Mouse (Mus musculus): ENCODE measurements around the gene Grm4. TPM values are rescaled to one million over a fixed set of nuclear protein-coding genes. Genes with fewer than 3 reads are reported as not detected.
A peak's percentile ranks its signal among the peaks of the same experiment; 100 is the strongest.

Gene Grm4
- total RNA-seq (2017) = 0.29 TPM in 1 of 3 replicates, not detected in the others

GRCm38 (mm10) chr17:27521303-27521702 is at the start of gene Grm4:
TSS of gene Grm4 (minus strand) at chr17:27521403.
- ATAC-seq (replicated peaks; ENCODE audit: insufficient number of reproducible peaks, low FRiP score, low TSS enrichment, poor library complexity, severe bottlenecking) = no peak

GRCm38 (mm10) chr17:27568228-27568627 is 47.0 kb upstream of the Grm4 start:
- ATAC-seq (replicated peaks; ENCODE audit: insufficient number of reproducible peaks, low FRiP score, low TSS enrichment, poor library complexity, severe bottlenecking) = no peak

GRCm38 (mm10) chr17:27565942-27566267 is 44.7 kb upstream of the Grm4 start:
- ATAC-seq (replicated peaks; ENCODE audit: insufficient number of reproducible peaks, low FRiP score, low TSS enrichment, poor library complexity, severe bottlenecking) = no peak

GRCm38 (mm10) chr17:27565163-27565941 is 44.1 kb upstream of the Grm4 start, which contains the start of gene AI413582:
TSS of gene AI413582 (minus strand) at chr17:27565756.
- peak; percentile 75 for ATAC-seq (replicated peaks; ENCODE audit: insufficient number of reproducible peaks, low FRiP score, low TSS enrichment, poor library complexity, severe bottlenecking)

GRCm38 (mm10) chr17:27564391-27565162 is 43.4 kb upstream of the Grm4 start:
- ATAC-seq (replicated peaks; ENCODE audit: insufficient number of reproducible peaks, low FRiP score, low TSS enrichment, poor library complexity, severe bottlenecking) = no peak; the same call in 1 of the 2 replicates

- no peak for ATAC-seq (replicated peaks; ENCODE audit: insufficient number of reproducible peaks, low FRiP score, low TSS enrichment, poor library complexity, severe bottlenecking)
Measured at GRCm38 (mm10) chr17:27563771-27564244, 42.6 kb upstream of the Grm4 start.

GRCm38 (mm10) chr17:27561809-27562526 is 40.8 kb upstream of the Grm4 start:
- ATAC-seq (replicated peaks; ENCODE audit: insufficient number of reproducible peaks, low FRiP score, low TSS enrichment, poor library complexity, severe bottlenecking) = no peak

GRCm38 (mm10) chr17:27560926-27561480 is 39.8 kb upstream of the Grm4 start:
- no peak for ATAC-seq (replicated peaks; ENCODE audit: insufficient number of reproducible peaks, low FRiP score, low TSS enrichment, poor library complexity, severe bottlenecking)

- no peak for ATAC-seq (replicated peaks; ENCODE audit: insufficient number of reproducible peaks, low FRiP score, low TSS enrichment, poor library complexity, severe bottlenecking)
Measured at GRCm38 (mm10) chr17:27559596-27559995, 38.4 kb upstream of the Grm4 start.

- no peak for ATAC-seq (replicated peaks; ENCODE audit: insufficient number of reproducible peaks, low FRiP score, low TSS enrichment, poor library complexity, severe bottlenecking)
Measured at GRCm38 (mm10) chr17:27558845-27559244, 37.6 kb upstream of the Grm4 start.

GRCm38 (mm10) chr17:27557927-27558661 is 36.9 kb upstream of the Grm4 start:
- no peak for ATAC-seq (replicated peaks; ENCODE audit: insufficient number of reproducible peaks, low FRiP score, low TSS enrichment, poor library complexity, severe bottlenecking)

GRCm38 (mm10) chr17:27557181-27557926 is 36.2 kb upstream of the Grm4 start:
- no peak for ATAC-seq (replicated peaks; ENCODE audit: insufficient number of reproducible peaks, low FRiP score, low TSS enrichment, poor library complexity, severe bottlenecking)

GRCm38 (mm10) chr17:27556315-27557011 is 35.3 kb upstream of the Grm4 start, which contains the start of gene Hmga1:
TSS of gene Hmga1 (plus strand) at chr17:27556497.
- no peak for ATAC-seq (replicated peaks; ENCODE audit: insufficient number of reproducible peaks, low FRiP score, low TSS enrichment, poor library complexity, severe bottlenecking)

- peak; percentile 54 for ATAC-seq (replicated peaks; ENCODE audit: insufficient number of reproducible peaks, low FRiP score, low TSS enrichment, poor library complexity, severe bottlenecking)
Measured at GRCm38 (mm10) chr17:27555512-27556172, 34.4 kb upstream of the Grm4 start.

GRCm38 (mm10) chr17:27555075-27555511 is 33.9 kb upstream of the Grm4 start:
- peak; percentile 40 for ATAC-seq (replicated peaks; ENCODE audit: insufficient number of reproducible peaks, low FRiP score, low TSS enrichment, poor library complexity, severe bottlenecking)
